Mouse (Mus musculus) hindbrain, embryonic 11.5 days (tissue): ENCODE results near the gene Olfml3. TPM values are rescaled to one million over a fixed set of nuclear protein-coding genes. Genes with fewer than 3 reads are reported as not detected.

Experiments
- ATAC-seq: fragments of 200-750 bp; cut with Nextera tagmentation; 2 replicates; pipeline ENCODE4 v1.8.0; 2017; ENCODE audit warnings: mild to moderate bottlenecking, moderate TSS enrichment, moderate library complexity; ENCODE audit not compliant: low FRiP score
- DNase-seq: peaks from one replicate; pipeline ENCODE4 v3.0.0-alpha.2; 2015; ENCODE audit warnings: low spot score
- H3K27ac ChIP-seq: fragments of 300-500 bp; sonication (generic); 2 replicates; pipeline ENCODE4 v1.5.1; 2014; ENCODE audit warnings: mild to moderate bottlenecking, low read depth, low read length
- H3K27me3 ChIP-seq: fragments of 300-500 bp; sonication (generic); 2 replicates; pipeline ENCODE4 v1.6.1; 2014; ENCODE audit warnings: mild to moderate bottlenecking, low read length, moderate library complexity, mixed read lengths; ENCODE audit not compliant: control insufficient read depth, insufficient read depth
- H3K36me3 ChIP-seq: fragments of 300-500 bp; sonication (generic); 2 replicates; pipeline ENCODE4 v1.6.1; 2014; ENCODE audit warnings: mild to moderate bottlenecking, low read length, moderate library complexity, mixed read lengths; ENCODE audit not compliant: control insufficient read depth, insufficient read depth
- H3K4me1 ChIP-seq: fragments of 300-500 bp; sonication (generic); replicated peaks from 2 replicates; pipeline ENCODE4 v1.6.1; 2014; ENCODE audit warnings: low read length, mixed read lengths; ENCODE audit not compliant: control insufficient read depth, insufficient read depth
- H3K4me2 ChIP-seq: fragments of 300-500 bp; sonication (generic); replicated peaks from 2 replicates; pipeline ENCODE4 v1.6.1; 2014; ENCODE audit warnings: mild to moderate bottlenecking, low read depth, low read length
- H3K4me3 ChIP-seq: fragments of 300-500 bp; sonication (generic); 2 replicates; pipeline ENCODE4 v1.5.1; 2014; ENCODE audit warnings: low read depth, low read length
- H3K9ac ChIP-seq: fragments of 300-500 bp; sonication (generic); 2 replicates; pipeline ENCODE4 v1.6.1; 2014; ENCODE audit warnings: low read depth, low read length
- H3K9me3 ChIP-seq: fragments of 300-500 bp; sonication (generic); 2 replicates; pipeline ENCODE4 v1.6.1; 2016; ENCODE audit warnings: low read length; ENCODE audit not compliant: control insufficient read depth
- WGBS: fragments of 180-500 bp; shearing (Covaris S2); extraction: QIAGEN DNeasy Blood & Tissue Kit; methylation state at CpG from one replicate; pipeline ENCODE4 v1.1.7; 2014; 5-methylcytosine and 5-hydroxymethylcytosine counted together
- polyA plus RNA-seq: library from polyadenylated mRNA; unstranded; fragments of >200 nt; fragmentation: Nextera tagmentation; extraction: Ambion mirVana; gene quantifications from 2 replicates; pipeline ENCODE4 v1.2.1, GENCODE M21; 2014

Gene Olfml3
- polyA plus RNA-seq, 1 experiment from 2014 or later = 13.3 TPM

DNA sequence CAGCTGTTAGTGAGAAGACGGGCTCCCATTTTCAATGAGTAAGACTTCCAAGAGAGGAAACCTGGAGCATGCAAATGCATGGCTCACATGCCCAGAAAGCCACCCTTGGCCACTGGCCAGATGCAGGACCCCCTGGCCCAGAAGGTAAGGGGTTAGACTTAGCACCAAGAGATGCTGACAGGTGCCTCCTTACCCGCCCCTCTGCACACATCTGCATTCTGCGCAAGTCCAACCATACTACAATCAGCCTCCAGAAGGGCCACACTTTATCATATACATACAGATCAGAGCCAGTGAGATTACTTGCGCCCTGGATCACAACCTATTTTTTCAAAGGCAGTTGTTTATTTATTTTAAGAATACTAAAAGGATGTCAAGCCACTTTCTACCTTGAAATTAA, 19.1 kb downstream of the Olfml3 start:
- 0 out of 2 replicates have a peak, but pooled peaks cover 3% of the 10 kb centered on the region for H3K4me1 ChIP-seq
- H3K27ac ChIP-seq = no peak overlapping the region
- H3K9me3 ChIP-seq = no peaks in the 10 kb centered on the region
- H3K36me3 ChIP-seq = no peaks in the 10 kb centered on the region
- H3K27me3 ChIP-seq = no peaks in the 10 kb centered on the region
- ATAC-seq (no peak), DNase-seq (no peak)
- WGBS = 88% methylated on average over 4 of the region's 4 CpGs
- no peak overlapping the region for H3K9ac ChIP-seq
- no peak overlapping the region for H3K4me3 ChIP-seq
- H3K4me2 ChIP-seq = no peak overlapping the region

DNA sequence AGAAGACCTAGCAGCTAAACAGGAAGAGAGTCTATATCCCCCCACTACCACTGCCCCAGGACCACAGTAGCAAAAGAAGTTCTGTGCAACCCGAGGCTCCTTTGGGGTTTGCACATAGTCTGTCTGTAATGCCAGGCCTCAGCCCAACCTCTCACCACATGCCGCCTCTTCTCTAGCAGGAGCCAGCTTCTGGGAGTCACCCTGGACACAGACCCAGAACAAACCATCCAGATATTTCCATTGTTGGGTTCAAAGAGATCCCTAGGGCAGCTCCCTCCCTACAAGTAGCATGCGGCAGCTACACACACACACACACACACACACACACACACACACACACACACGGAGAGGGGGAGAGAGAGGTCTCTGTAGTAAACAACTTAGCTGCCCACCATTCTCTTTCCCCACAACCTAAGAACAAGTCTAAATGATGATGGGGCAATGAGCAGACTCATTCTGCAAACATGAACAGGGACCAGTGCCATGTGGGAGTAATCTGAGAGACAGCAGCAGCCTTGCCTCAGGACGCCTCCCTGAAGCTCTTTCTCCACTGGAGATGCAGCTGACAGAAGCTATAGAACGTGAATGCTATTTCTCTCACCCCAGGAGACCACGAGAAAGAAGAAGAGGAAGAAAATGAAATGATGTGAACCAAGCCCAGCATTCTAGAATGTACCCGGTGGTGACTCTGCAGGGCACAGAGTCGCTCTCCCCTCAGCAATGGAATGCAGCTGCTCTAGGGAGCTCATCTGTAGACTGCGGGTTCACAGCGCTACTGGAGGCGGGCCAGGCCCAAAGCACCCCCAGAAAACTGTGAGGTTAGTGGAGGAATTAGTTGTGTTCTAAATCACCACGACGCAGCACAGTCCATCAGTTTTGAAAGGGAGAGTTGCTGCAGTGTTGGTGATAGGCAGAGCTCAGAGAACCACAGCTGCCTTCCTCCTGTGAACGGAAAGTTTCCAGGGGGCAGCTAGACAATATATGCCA, 20.7 kb downstream of the Olfml3 start:
- H3K4me1 ChIP-seq = 0 out of 2 replicates have a peak, but pooled peaks cover 3% of the 10 kb centered on the region
- H3K36me3 ChIP-seq = no peaks in the 10 kb centered on the region
- H3K27me3 ChIP-seq = no peaks in the 10 kb centered on the region
- H3K27ac ChIP-seq = no peak overlapping the region
- ATAC-seq (no peak), DNase-seq (peak; percentile 25)
- no peak overlapping the region for H3K4me2 ChIP-seq
- no peaks in the 10 kb centered on the region for H3K9me3 ChIP-seq
- no peak overlapping the region for H3K4me3 ChIP-seq
- 41% methylated on average over 15 of the region's 15 CpGs for WGBS
- no peak overlapping the region for H3K9ac ChIP-seq

DNA sequence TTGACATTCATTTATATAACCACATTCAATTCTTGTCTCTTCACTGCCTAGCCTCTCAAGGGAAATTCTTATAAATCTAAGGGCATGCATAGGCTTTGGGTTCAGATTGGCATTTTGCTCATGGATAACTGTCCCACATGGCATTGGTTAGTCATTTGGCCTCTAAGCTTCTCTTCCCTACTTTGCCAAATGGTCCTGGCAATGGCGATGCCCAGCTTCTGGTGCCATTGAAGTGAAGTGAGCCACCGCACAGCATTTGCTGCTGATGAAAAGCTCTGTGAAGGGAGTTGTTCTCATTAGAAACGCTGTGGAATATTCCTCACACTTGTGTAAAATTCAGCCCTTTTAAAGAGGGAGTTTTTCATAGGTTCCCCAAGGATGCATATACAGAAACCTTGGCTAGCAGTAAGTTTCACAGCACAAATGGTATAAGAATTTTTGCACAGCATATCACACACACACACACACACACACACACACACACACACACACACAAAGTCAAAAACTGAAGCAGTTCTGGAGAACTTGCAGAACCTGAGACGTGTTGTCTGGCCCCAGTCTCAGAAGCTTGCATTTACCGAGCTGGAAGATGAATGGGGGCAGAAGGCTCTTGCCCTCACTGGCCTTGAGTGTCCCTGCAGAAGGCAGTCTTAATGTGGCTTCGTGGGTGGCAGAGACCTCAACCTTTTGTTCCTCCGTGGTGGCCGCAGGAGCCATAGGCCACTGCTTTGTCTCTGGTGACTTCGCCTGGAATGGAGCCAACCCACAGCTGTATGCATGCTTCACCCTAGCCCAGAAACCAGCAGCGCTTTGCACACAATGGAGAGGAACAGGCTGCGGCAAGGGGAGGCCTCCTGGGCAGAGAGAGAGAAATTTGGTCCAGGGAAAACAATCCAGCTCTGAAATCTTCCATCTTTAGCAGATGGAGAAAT, 21.8 kb downstream of the Olfml3 start:
- ATAC-seq = peak; percentile 75
- 23% methylated on average over 11 of the region's 11 CpGs for WGBS
- Histone ChIP-seq H3K9me3 (no peaks in the 10 kb centered on the region), H3K27me3 (no peaks in the 10 kb centered on the region), H3K36me3 (no peaks in the 10 kb centered on the region), H3K4me2 (no peak overlapping the region), H3K4me1 (0 out of 2 replicates have a peak, but pooled peaks cover 3% of the 10 kb centered on the region), H3K27ac (no peak overlapping the region), H3K9ac (no peak overlapping the region), H3K4me3 (no peak overlapping the region)
- DNase-seq = peak; percentile 69

DNA sequence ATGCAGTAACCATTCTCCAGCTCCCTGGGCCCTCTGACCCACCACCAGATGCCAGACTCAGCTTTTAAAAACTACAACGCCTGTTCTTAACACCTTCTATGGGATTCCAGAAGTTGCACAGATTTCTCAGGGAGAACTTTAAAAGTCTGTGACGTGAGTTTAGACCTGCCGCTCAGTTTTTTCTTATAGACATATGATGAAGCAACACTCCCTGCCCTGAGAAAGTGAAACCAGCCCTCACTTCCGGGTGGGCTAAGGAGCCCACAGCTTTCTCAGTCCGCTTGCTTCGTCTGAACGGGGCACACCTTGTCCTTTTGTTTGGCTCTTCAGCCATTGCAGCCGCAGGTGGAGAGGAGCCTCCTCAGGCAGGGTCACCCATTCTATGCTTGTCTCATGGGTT, 22.9 kb downstream of the Olfml3 start:
- no peak overlapping the region for H3K4me3 ChIP-seq

DNA sequence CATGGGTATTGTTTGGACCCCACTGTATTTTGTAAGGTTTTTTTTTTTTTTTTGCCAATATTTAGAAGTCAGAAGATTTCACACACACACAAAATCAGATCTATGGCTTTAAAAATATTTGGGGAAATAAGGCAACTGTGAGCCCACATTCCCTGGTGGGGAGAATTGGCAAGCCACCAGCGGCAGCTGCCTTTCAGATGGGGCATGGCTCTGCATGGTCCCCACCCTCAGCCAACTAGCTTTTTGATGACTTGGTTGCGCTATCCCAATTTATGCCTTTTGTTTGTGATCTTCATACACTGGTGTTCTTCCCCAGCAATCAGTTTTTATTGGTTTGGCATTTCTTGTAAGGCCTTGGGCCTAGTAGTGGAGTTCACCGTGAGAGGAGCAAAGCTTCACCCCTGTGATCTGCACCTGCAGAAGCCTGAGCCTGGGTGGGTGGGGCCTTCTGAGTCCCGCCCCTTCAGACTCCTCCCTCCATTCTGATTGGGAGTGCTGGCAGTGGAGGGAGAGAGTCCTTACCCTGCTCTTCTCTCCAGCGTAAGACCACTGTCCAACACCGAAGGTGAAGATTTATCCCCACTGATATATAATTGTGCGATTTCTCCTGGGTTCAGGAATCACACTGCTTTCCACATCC, 23.4 kb downstream of the Olfml3 start:
- Histone ChIP-seq H3K27me3 (no peaks in the 10 kb centered on the region), H3K27ac (no peak overlapping the region), H3K4me1 (0 out of 2 replicates have a peak, but pooled peaks cover 3% of the 10 kb centered on the region), H3K36me3 (no peaks in the 10 kb centered on the region), H3K4me3 (no peak overlapping the region), H3K4me2 (no peak overlapping the region), H3K9me3 (no peaks in the 10 kb centered on the region), H3K9ac (no peak overlapping the region)
- 79% methylated on average over 7 of the region's 7 CpGs for WGBS
- ATAC-seq (no peak), DNase-seq (no peak)

More for the DNA sequence above, 22.9 kb downstream of the Olfml3 start:
- DNase-seq = no peak
- Histone ChIP-seq H3K9ac (no peak overlapping the region), H3K27ac (no peak overlapping the region), H3K27me3 (no peaks in the 10 kb centered on the region), H3K9me3 (no peaks in the 10 kb centered on the region), H3K4me2 (no peak overlapping the region), H3K4me1 (0 out of 2 replicates have a peak, but pooled peaks cover 3% of the 10 kb centered on the region), H3K36me3 (no peaks in the 10 kb centered on the region)
- ATAC-seq = no peak
- 82% methylated on average over 8 of the region's 8 CpGs for WGBS

DNA sequence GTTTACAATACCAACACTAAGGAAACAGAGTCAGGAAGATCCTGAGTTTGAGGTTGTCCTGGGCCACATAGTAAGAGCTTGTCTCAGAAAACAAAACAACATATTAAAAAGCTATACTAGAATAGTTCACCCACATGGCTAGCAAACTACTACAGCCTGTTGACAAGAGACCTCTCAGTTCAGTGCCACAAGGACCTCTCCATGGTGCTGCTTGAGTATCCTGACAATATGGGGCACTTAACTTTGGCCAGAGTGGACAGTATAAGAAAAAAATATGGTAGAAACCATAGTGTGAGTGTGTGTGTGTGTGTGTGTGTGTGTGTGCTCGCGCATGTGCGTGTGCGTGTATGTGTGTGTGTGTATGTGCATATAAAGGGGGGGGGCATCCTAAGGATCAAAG, 25.6 kb downstream of the Olfml3 start:
- Histone ChIP-seq H3K9ac (no peak overlapping the region), H3K36me3 (no peaks in the 10 kb centered on the region), H3K4me2 (no peak overlapping the region), H3K4me3 (no peak overlapping the region), H3K27me3 (no peaks in the 10 kb centered on the region), H3K27ac (no peak overlapping the region), H3K4me1 (0 out of 2 replicates have a peak, but pooled peaks cover 6% of the 10 kb centered on the region), H3K9me3 (no peaks in the 10 kb centered on the region)
- WGBS = 90% methylated on average over 4 of the region's 4 CpGs
- DNase-seq = no peak
- ATAC-seq = no peak

DNA sequence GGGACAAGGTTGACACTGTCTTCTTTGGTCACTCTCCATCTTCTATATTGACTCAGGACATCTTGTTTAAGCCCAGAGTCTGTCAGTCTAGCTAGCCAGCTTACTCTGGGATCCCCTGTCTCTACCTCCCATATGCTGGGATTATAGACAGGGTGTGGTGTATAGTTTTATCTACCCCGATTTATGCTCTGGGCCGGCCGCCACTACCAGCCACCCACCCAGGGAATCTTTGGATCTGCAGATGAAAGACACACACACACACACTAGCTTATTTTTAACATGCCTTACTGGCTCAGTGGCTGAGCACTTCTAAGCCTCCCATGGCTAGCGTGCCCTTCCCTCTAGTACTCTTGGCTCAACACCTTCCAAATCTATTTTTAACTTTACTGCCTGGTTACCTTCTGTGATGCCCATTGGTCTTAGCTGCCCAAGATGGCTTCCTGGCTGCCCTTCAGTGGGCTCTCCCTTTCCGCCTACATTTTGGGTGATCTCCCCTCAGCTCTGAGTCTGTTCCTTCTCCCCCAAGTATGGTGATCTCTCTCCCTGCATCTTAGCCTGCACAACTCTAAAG, 28.2 kb downstream of the Olfml3 start:
- no peaks in the 10 kb centered on the region for H3K27me3 ChIP-seq
- no peak for ATAC-seq
- WGBS = 93% methylated on average over 5 of the region's 5 CpGs
- no peak overlapping the region for H3K27ac ChIP-seq
- DNase-seq = no peak
- 0 out of 2 replicates have a peak, but pooled peaks cover 3% of the 10 kb centered on the region for H3K4me1 ChIP-seq
- no peak overlapping the region for H3K9ac ChIP-seq
- H3K9me3 ChIP-seq = no peaks in the 10 kb centered on the region
- no peak overlapping the region for H3K4me3 ChIP-seq
- H3K4me2 ChIP-seq = no peak overlapping the region
- no peaks in the 10 kb centered on the region for H3K36me3 ChIP-seq

DNA sequence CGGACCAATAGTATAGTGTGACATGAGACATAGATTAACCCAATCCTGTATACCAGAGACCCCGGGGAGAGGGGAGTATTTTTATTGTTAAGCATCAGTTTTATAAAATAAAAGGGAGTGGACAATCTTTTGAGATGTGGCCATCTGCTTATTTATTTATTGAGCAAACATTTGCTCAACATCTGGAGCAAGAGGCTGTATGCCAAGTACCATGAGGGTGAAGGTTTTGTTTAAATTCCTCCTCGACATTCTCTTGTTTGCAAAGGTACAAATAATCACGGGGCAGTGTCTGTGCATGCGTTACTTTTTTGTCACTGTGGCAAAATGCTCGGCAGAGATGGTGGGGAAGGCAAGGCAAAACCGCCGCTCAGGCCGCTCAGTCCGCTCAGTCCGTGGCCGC, 32.4 kb downstream of the Olfml3 start:
- ATAC-seq (no peak), DNase-seq (no peak)
- Histone ChIP-seq H3K4me3 (no peak overlapping the region), H3K27me3 (no peaks in the 10 kb centered on the region), H3K4me2 (no peak overlapping the region), H3K27ac (no peak overlapping the region), H3K4me1 (0 out of 2 replicates have a peak, but pooled peaks cover 3% of the 10 kb centered on the region), H3K9ac (no peak overlapping the region), H3K36me3 (no peaks in the 10 kb centered on the region), H3K9me3 (no peaks in the 10 kb centered on the region)
- WGBS = 85% methylated on average over 12 of the region's 12 CpGs
